Mouse (Mus musculus): Measurements from ENCODE around the gene Stard10. TPM values are rescaled to one million over a fixed set of nuclear protein-coding genes. Genes with fewer than 3 reads are reported as not detected.

Gene Stard10
- total RNA-seq (2014; rRNA removed) (779 and 846 TPM in 2 replicates), polyA plus RNA-seq (2012; rRNA removed) (1,131 and 1,407 TPM in 2 replicates)

- peaks cover 9% of the 10 kb centered on the region; the same call in 1 of the 2 replicates for H3K79me2 ChIP-seq (ENCODE audit: control insufficient read depth, insufficient read depth, low read length)
- no peak for DNase-seq (ENCODE audit: extremely low read depth, low read depth, low spot score)
- WGBS, result 90% methylated on average over 3 of the region's 3 CpGs
- no peaks in the 10 kb centered on the region for H3K36me3 ChIP-seq (ENCODE audit: control insufficient read depth, insufficient read depth, low read length)
- H3K27me3 ChIP-seq (ENCODE audit: control insufficient read depth, insufficient read depth, low read length), result no peaks in the 10 kb centered on the region
- no peak within 1 kb of the TSS for H3K9ac ChIP-seq (ENCODE audit: low read depth, low read length)
- H3K27ac ChIP-seq (replicated peaks; ENCODE audit: insufficient read depth, low read depth, low read length), result no peak within 1 kb of the TSS
- TF ChIP-seq POLR2A (IDR thresholded peaks at IDR 0.05; ENCODE audit: extremely low read depth, insufficient read depth, low read length), result no peak
- H3K4me3 ChIP-seq (ENCODE audit: insufficient read depth, low read depth, low read length), result no peak within 1 kb of the TSS
- peaks cover 6% of the 10 kb centered on the region for H3K4me1 ChIP-seq (ENCODE audit: control insufficient read depth, insufficient read depth, low read length)
Measured at GRCm38 (mm10) chr7:101317014-101317413, at the start of gene Stard10. Stard10 (plus strand) TSS chr7:101317086.

- 76% methylated on average over 3 of the region's 3 CpGs for WGBS
- Histone ChIP-seq H3K4me1 (ENCODE audit: control insufficient read depth, insufficient read depth, low read length) (peaks cover 11% of the 10 kb centered on the region; the same call in 1 of the 2 replicates), H3K4me3 (ENCODE audit: insufficient read depth, low read depth, low read length) (no peak overlapping the region), H3K27ac (replicated peaks; ENCODE audit: insufficient read depth, low read depth, low read length) (0 out of 2 replicates have a peak overlapping the region, but pooled peaks have one; percentile 18), H3K36me3 (ENCODE audit: control insufficient read depth, insufficient read depth, low read length) (peaks cover 22% of the 10 kb centered on the region), H3K9ac (ENCODE audit: low read depth, low read length) (no peak overlapping the region), H3K27me3 (ENCODE audit: control insufficient read depth, insufficient read depth, low read length) (no peaks in the 10 kb centered on the region), H3K79me2 (ENCODE audit: control insufficient read depth, insufficient read depth, low read length) (no peaks in the 10 kb centered on the region)
- TF ChIP-seq POLR2A (IDR thresholded peaks at IDR 0.05; ENCODE audit: extremely low read depth, insufficient read depth, low read length) (no peak), CTCF (IDR thresholded peaks at IDR 0.05; ENCODE audit: low read depth, low read length) (no peak)
- peak; percentile 16 for DNase-seq (ENCODE audit: extremely low read depth, low read depth, low spot score)
Measured at GRCm38 (mm10) chr7:101267457-101268259, 49.2 kb upstream of the Stard10 start.

GRCm38 (mm10) chr7:101271602-101272001 lies 45.3 kb upstream of the Stard10 start:
- TF ChIP-seq CTCF (IDR thresholded peaks at IDR 0.05; ENCODE audit: low read depth, low read length) (no peak), POLR2A (IDR thresholded peaks at IDR 0.05; ENCODE audit: extremely low read depth, insufficient read depth, low read length) (no peak)
- Histone ChIP-seq H3K4me3 (ENCODE audit: insufficient read depth, low read depth, low read length) (no peak overlapping the region), H3K36me3 (ENCODE audit: control insufficient read depth, insufficient read depth, low read length) (peaks cover 42% of the 10 kb centered on the region), H3K79me2 (ENCODE audit: control insufficient read depth, insufficient read depth, low read length) (no peaks in the 10 kb centered on the region), H3K9ac (ENCODE audit: low read depth, low read length) (no peak overlapping the region), H3K27ac (replicated peaks; ENCODE audit: insufficient read depth, low read depth, low read length) (no peak overlapping the region), H3K27me3 (ENCODE audit: control insufficient read depth, insufficient read depth, low read length) (no peaks in the 10 kb centered on the region), H3K4me1 (ENCODE audit: control insufficient read depth, insufficient read depth, low read length) (peaks cover 9% of the 10 kb centered on the region; the same call in 1 of the 2 replicates)
- DNase-seq (ENCODE audit: extremely low read depth, low read depth, low spot score), result no peak
- WGBS, result 79% methylated on average over 1 of the region's 1 CpGs

- no peaks in the 10 kb centered on the region for H3K27me3 ChIP-seq (ENCODE audit: control insufficient read depth, insufficient read depth, low read length)
- no peak overlapping the region for H3K4me3 ChIP-seq (ENCODE audit: insufficient read depth, low read depth, low read length)
- no peak overlapping the region for H3K9ac ChIP-seq (ENCODE audit: low read depth, low read length)
- H3K4me1 ChIP-seq (ENCODE audit: control insufficient read depth, insufficient read depth, low read length), result peaks cover 5% of the 10 kb centered on the region; the same call in 1 of the 2 replicates
- 94% methylated on average over 8 of the region's 8 CpGs for WGBS
- peaks cover 43% of the 10 kb centered on the region for H3K36me3 ChIP-seq (ENCODE audit: control insufficient read depth, insufficient read depth, low read length)
- TF ChIP-seq POLR2A (IDR thresholded peaks at IDR 0.05; ENCODE audit: extremely low read depth, insufficient read depth, low read length) (no peak), CTCF (IDR thresholded peaks at IDR 0.05; ENCODE audit: low read depth, low read length) (no peak)
- H3K79me2 ChIP-seq (ENCODE audit: control insufficient read depth, insufficient read depth, low read length), result no peaks in the 10 kb centered on the region
- no peak overlapping the region for H3K27ac ChIP-seq (replicated peaks; ENCODE audit: insufficient read depth, low read depth, low read length)
- DNase-seq (ENCODE audit: extremely low read depth, low read depth, low spot score), result no peak
Measured at GRCm38 (mm10) chr7:101272466-101273160, 44.3 kb upstream of the Stard10 start.

GRCm38 (mm10) chr7:101282721-101283120 lies 34.2 kb upstream of the Stard10 start:
- Histone ChIP-seq H3K9ac (ENCODE audit: low read depth, low read length) (no peak overlapping the region), H3K27ac (replicated peaks; ENCODE audit: insufficient read depth, low read depth, low read length) (no peak overlapping the region), H3K4me1 (ENCODE audit: control insufficient read depth, insufficient read depth, low read length) (no peaks in the 10 kb centered on the region), H3K79me2 (ENCODE audit: control insufficient read depth, insufficient read depth, low read length) (peaks cover 2% of the 10 kb centered on the region; the same call in 1 of the 2 replicates), H3K4me3 (ENCODE audit: insufficient read depth, low read depth, low read length) (no peak overlapping the region), H3K27me3 (ENCODE audit: control insufficient read depth, insufficient read depth, low read length) (no peaks in the 10 kb centered on the region), H3K36me3 (ENCODE audit: control insufficient read depth, insufficient read depth, low read length) (peaks cover 57% of the 10 kb centered on the region)
- no peak for DNase-seq (ENCODE audit: extremely low read depth, low read depth, low spot score)
- TF ChIP-seq POLR2A (IDR thresholded peaks at IDR 0.05; ENCODE audit: extremely low read depth, insufficient read depth, low read length) (no peak), CTCF (IDR thresholded peaks at IDR 0.05; ENCODE audit: low read depth, low read length) (no peak)
- 92% methylated on average over 3 of the region's 3 CpGs for WGBS

Data from liver, adult 2 months (tissue).